Mouse (Mus musculus) thymus, postnatal 25 days (tissue): ENCODE measurements around the gene Heatr5a.
A peak's percentile ranks its signal among the peaks of the same experiment; 100 is the strongest.

Source experiments
- DNase-seq: peaks from one replicate; pipeline ENCODE4 v3.0.0; 2022

The Heatr5a gene

DNA sequence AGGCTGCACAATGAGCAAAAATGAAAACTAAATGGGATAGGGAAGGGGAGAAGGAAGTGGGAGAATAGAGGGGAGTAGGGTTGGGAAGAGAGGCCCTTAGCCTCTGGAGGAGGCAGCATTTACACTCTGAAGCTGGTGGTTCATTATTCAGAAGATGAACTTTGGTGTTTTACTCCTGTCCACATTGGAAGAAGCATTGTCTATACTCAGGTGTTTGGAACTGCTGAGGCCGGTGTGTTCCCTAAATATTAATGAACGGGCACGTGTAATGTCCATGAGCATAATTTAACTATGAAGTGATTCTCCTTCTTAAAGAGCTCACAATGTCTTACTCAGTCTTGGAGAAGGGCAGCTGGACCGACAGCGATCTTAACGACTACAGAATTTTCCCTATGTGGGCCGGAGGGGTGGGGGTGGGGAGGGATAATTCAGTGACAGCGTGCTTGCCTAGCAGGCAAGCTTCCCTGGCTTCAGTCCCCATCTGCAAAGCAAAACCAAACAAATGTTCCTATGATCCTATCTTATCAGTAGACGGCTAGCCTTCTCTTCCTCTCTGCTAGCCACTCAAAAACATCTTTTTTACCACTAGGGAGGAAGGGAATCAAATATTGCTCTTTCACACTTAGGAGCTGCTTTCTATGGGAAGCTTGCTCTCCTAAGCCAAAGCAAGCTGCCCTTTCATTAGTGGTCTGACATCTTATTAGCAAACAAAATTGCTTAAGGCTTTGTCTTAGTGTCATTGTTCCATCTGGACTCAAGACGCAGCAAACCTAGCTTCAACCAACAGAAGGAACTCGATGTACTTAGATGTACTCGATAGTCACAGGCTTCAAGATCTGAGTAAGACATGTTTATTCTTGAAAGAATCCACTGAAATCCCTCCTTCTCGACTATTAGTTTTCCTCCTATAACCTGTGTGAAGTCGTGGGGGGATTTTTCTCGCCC lies 127.3 kb downstream of the Heatr5a start:
- no peak for DNase-seq

DNA sequence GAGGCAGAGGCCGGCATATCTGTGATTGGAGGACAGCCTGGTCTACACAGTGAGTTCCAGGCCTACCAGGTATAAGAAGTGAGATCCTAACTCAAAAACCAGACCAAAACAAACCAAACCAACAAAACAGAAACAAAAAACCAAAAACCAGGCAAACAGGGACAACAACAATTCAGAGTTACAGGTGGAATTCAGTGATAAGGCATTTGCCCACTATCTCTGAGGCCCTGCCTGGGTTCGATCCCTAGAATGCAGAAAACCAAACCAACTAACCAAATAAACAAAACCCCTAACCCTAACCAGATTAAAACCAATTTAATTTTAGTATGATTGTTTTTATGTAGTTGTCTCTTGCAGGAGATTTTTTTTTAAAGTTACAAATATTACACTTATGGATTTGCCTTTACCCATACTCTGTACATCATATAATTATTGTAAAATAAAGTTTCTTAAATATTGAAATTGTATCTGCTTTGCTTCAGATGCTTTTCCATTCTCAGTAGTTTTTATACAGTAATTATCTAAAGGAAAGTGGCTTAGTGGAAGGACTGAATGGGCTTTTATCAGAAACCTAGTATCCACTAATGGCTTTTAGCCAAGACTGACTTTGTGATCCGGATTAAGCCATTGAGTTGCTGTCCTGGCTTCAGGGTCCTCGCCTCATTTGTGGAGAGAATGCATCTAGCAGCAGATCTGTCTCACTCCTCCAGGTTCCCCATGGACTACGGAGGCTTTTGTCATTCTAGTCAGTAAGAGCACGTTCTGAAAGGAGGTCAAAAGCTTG lies 128.8 kb downstream of the Heatr5a start:
- no peak for DNase-seq

DNA sequence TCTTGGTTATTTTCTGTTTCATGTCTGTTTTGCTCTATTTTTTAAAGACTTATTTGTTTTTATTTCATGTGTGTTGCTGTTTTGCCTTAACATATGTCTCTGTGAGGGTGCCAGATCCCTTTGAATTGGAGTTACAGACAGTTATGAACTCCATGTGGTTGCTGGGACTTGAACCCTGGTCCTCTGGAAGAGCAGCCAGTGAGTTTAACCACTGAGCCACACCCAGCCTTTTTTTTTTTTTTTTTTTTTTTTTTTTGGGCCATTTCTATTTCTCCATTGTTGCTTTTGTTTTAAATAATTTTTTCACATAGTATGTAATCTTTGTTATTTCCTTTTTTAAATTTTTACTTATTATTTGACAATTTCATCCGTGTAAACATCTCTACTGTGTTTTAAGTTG lies 131.3 kb downstream of the Heatr5a start:
- no peak for DNase-seq

DNA sequence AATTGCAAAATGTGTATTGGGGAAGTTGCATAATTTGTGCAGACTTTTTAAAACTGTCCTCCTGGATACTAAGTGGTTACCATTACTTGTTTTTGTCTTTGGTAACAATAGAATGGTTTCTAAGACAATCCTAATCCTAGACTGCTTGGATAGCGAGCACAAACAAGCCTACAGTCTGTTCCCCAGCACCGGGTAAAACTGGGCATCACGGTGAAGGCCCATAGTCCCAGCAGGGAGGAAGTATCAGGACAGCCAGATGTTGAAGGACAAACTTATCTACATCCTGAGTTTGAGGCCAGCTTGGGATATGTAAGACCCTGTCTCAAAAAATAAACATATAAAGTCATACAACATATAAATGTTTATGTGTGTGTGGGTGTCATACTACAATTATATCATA lies 135.9 kb downstream of the Heatr5a start:
- no peak for DNase-seq

DNA sequence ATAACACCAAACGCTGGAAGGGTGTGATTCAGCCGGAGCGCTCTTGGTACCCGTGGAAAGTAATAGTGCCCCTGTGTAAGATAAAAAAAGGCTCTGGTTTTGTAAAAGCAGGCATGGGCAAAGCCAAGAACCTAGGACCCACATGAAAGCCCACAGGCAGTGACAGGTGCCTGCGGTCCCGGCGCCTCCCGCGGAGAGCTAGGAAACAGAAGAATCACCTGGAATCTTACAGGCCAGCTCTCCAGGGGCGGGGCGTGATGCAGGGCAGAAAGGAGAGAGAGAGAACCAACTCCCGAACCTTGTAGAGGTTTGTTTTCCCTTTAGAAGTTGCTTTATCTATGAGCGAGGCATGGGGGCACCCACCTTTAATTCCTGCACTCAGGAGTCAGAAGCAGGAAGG lies 139.2 kb downstream of the Heatr5a start:
- no peak for DNase-seq

DNA sequence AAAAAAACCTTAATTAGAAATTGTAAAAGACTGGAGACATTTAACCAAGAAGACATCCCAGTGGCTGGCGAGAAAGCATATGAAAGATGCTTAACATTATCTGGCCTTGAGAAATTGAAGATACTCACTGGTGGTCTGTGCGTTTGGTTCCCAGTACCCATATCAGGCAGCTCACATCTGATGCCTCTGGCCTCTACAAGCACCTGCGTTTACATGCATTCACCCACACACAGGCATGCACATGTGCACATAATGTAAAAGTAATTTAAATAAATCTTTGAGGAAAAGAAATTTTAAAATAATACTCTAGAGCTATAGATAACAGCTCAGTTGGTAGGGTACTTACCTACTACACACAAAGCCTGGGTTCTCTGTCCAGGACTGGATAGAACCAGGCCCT lies 139.8 kb downstream of the Heatr5a start:
- DNase-seq = no peak

DNA sequence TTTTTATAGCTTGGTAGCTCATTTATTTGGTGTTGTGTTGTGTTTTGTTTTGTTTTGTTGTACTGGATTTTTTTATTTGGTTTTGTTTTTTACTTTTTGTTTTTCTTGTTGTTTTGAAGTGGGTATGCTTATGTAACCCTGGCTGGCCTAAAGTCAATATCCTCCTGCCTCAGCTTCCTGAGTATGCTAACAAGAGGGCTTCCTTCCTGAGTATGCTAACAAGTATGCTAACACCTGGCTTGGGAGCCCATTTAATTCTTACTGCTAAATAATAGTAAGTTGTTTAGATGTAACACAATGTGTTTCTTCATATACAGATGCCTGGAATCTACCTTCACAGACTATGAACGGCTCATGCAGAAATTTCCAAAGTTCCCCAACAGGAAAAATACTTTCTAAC lies 140.4 kb downstream of the Heatr5a start:
- no peak for DNase-seq

DNA sequence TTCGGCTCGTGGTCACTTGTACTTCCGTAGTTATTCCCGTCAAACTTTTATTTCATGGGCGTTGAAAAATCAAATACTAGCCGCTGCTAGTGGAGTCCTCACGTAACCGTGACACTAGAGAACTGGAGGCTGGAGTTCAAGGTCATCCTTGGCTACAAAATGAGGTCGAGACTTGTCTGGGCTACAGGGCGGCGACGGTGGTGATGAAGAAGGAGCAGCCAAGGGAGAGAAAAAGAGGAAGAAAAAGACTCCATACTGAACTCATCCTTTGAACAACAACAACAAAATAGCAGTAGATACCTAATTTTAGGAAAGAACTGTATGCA lies 141.1 kb downstream of the Heatr5a start:
- no peak for DNase-seq

DNA sequence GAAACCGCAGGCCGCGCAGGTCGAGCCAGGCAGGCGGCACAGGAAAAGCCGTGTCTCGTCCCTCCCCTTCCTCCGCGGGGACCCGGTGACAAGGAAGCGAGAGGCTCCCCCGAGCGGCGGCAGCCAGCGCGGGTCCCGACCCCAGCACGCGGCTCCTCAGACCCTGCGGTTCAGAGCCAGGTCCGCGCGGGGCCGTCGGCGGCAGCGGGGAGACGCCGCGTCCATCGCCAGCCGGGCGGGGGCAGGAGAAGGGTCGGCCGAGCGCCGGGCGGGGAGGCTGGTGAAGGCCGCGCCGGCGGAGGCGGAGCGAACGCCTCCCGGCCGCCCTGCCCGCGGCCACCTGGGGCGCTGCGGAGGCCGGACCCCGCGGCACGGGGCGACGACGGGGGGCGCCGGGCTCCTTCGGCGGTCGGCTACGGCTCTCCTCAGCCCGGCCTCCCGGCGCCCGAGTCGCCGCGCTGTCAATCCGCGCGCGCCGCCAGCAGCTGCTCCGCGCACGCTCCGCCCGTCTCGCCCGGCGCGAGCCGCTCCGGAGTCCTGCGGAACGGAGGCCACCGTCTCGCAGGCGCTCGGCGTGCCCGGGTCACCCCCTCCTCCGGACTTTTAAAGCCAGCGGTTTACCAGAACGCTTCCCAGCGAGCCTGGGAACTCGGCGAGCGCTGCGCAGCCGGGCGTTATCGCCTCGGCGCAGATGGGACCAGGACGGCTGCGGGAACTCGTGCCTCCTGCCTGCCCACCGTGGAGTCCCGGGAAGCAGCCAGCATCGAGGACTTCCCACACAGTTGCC lies 141.6 kb downstream of the Heatr5a start, which contains the start of gene Hectd1:
Gene Hectd1 (minus strand): TSS at position 247 of the 787 bp plus-strand sequence.
- peak; percentile 91 for DNase-seq

DNA sequence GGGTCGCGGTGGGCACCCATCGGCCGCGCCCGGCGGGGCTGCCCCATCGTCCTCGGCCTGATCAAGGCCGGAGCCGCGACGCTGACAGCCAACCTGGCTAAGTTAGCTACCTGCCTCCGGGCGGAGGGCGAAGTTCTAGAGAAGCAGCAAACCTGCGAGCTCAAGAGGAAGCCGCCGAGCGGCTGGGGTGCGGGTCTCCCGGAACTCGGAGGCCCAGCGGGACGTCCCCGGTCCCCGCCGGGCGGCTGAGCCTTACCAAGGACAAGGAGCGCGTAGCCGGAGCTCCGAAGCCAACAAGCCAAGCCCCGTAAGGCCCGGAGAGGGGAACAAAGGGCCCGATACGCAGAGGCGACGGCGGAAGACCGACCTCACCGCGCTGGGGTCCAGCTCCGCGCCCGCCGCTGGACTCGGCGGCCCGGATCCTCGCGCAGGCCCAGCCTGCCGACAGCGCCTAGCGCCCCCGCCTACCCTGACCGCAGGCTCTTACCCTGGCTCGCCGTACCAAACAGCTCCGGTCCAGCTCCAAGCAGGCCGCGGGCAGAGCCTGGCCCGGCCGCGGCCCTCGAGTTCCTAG lies 142.3 kb downstream of the Heatr5a start:
- peak; percentile 81 for DNase-seq

DNA sequence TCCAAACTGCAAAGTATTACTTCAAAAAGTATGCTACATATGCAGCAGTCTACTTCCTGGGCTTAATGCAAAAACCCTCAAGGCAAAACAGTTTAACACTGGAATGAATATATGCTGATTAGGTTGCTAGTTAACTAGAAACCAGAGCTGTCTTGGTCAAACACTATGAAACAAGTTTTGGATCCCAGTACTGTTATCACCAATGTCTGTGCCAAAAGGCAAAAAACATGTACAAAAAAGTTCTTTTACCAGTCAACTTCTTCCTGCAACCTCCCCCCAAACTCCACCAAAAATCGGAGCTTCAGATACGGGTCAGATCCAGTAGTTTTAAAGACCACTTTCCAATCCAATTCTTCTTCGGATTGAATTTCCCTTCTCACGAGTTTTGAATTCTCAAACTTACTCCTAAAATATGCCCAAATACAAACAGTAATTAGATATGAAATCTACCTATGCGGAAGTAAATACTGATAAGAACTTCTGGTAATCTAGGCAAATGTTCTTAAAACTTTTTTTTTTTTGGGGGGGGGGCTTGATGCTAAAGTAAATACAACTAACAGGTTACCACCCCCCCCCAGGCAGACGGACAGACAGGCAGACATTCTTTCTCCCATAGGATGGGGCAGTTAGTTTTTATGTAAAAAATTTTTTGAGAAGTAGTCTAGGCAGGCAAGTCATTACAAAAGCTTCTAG lies 143.0 kb downstream of the Heatr5a start:
- no peak for DNase-seq
